Mouse (Mus musculus) midbrain, embryonic 12.5 days (tissue): Measurements from ENCODE around the gene Lmcd1. TPM values are rescaled to one million over a fixed set of nuclear protein-coding genes. Genes with fewer than 3 reads are reported as not detected.
"Not testable (repeated sequence)": the region's sequence is repeated elsewhere in the genome, so short reads cannot be mapped to it uniquely, and the experiment has no call there.

ENCODE experiments used
- ATAC-seq: fragments of 200-750 bp; cut with Nextera tagmentation; 2 replicates; pipeline ENCODE4 v1.8.0; 2017; ENCODE audit warnings: low read depth, moderate TSS enrichment, moderate library complexity; ENCODE audit not compliant: low FRiP score
- H3K27ac ChIP-seq: fragments of 300-500 bp; sonication (generic); replicated peaks from 2 replicates; pipeline ENCODE4 v1.5.1; 2016; ENCODE audit warnings: mild to moderate bottlenecking
- H3K27me3 ChIP-seq: fragments of 300-500 bp; sonication (generic); 2 replicates; pipeline ENCODE4 v1.6.1; 2016; ENCODE audit warnings: mild to moderate bottlenecking
- H3K36me3 ChIP-seq: fragments of 300-500 bp; sonication (generic); 2 replicates; pipeline ENCODE4 v1.6.1; 2016
- H3K4me1 ChIP-seq: fragments of 300-500 bp; sonication (generic); 2 replicates; pipeline ENCODE4 v1.6.1; 2016
- H3K4me2 ChIP-seq: fragments of 300-500 bp; sonication (generic); replicated peaks from 2 replicates; pipeline ENCODE4 v1.6.1; 2016; ENCODE audit warnings: mild to moderate bottlenecking, moderate library complexity
- H3K4me3 ChIP-seq: fragments of 300-500 bp; sonication (generic); 2 replicates; pipeline ENCODE4 v1.5.1; 2016; ENCODE audit warnings: mild to moderate bottlenecking
- H3K9ac ChIP-seq: fragments of 300-500 bp; sonication (generic); replicated peaks from 2 replicates; pipeline ENCODE4 v1.6.1; 2016; ENCODE audit warnings: mild to moderate bottlenecking, moderate library complexity
- H3K9me3 ChIP-seq: fragments of 300-500 bp; sonication (generic); 2 replicates; pipeline ENCODE4 v1.6.1; 2016; ENCODE audit warnings: mild to moderate bottlenecking
- whole genome bisulfite sequencing: fragments of 180-500 bp; shearing (Covaris S2); methylation state at CpG from one replicate; pipeline ENCODE4 v1.1.7; 2016; 5-methylcytosine and 5-hydroxymethylcytosine counted together
- polyA plus RNA-seq: library from polyadenylated mRNA; unstranded; fragments of >200 nt; fragmentation: Nextera tagmentation; extraction: Ambion mirVana; gene quantifications from 2 replicates; pipeline ENCODE4 v1.2.1, GENCODE M21; 2016

Gene Lmcd1
- polyA plus RNA-seq, result 6.2 and 9.7 TPM in 2 replicates

DNA sequence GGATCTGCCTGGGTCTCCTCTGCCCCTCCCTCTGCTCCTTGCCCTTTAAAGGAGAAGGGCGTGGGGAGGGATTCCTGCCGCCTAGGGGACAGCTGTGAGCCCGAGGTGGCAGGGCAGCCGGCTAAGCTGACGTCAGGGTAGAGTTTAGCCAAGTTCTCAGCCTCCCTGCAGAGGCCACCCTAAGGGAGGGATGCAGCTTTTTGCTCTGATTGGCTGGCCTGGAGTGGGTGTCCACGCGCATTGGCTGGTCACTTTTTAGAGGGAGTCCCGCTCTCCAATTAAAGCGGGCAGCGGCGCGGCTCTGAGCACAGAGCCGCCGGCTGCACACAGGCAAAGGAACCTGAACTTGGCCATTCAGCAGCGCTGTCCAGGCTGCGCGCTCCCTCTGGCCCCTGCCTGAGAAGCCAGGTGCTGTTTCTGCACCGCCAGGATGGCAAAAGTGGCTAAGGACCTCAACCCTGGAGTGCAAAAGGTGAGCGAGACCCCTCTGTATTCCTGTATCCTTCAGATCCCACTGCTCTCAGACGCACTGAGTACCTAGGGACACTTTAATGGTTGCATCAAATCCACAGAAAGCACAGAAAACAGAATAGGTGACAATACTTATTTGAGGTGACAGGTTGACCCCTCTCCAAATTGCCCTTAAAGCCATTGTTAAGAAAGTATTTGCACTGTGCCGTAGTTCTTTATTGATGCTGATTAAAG, at the start of gene Lmcd1:
Gene Lmcd1, plus strand, starts transcription at position 258 of the 705 bp plus-strand sequence.
- 5% methylated on average over 21 of the region's 21 CpGs for WGBS
- ATAC-seq, result peak; percentile 96
- H3K9ac ChIP-seq, result peak within 1 kb of the TSS; percentile 49; the same call in 1 of the 2 replicates

DNA sequence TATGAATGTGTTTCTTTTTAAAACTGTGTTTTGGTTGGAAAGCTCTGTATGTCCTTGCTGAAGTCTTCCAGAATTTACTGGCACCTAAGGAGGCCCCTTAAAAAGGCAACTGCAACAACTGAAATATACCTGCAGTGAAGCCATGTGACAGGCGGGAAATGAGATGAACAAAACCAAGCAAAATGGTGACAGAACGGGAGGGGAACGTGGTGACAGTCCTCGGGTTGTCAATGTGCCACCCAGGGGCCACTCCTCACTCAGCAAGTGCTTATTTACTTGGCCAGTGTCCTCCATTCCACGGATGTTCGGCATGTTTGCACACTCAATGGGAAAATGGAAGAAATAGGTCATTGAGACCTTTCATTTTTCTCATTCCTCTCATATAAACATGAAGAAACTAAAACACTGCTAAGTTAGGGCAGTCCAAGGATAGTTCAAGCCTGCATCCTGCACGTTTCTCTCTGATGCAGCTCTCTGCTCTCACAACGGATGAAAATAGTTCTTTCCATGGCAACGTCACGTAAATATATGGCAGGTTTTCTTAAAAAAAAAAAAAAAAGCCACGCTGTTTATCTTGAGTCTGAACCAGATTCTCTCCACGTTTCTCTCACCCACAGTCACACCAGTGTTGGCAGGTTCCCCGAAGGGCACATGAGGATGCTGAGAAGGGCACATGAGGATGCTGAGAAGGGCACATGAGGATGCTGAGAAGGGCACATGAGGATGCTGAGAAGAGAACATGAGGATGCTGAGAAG, 49.5 kb upstream of the Lmcd1 start:
- Histone ChIP-seq H3K36me3 (no peaks in the 10 kb centered on the region), H3K9ac (no peak overlapping the region), H3K4me1 (no peaks in the 10 kb centered on the region), H3K27ac (no peak overlapping the region), H3K4me2 (no peak overlapping the region), H3K4me3 (no peak overlapping the region), H3K27me3 (no peaks in the 10 kb centered on the region), H3K9me3 (no peaks in the 10 kb centered on the region)
- WGBS, result 84% methylated on average over 13 of the region's 13 CpGs
- ATAC-seq, result no peak

More for the DNA sequence above, at the start of gene Lmcd1:
- Histone ChIP-seq H3K4me3 (peak within 1 kb of the TSS; percentile 36), H3K4me1 (peaks cover 20% of the 10 kb centered on the region), H3K27ac (peak within 1 kb of the TSS; percentile 35), H3K36me3 (no peaks in the 10 kb centered on the region), H3K9me3 (no peaks in the 10 kb centered on the region), H3K27me3 (peaks cover 26% of the 10 kb centered on the region), H3K4me2 (peak within 1 kb of the TSS; percentile 60)

DNA sequence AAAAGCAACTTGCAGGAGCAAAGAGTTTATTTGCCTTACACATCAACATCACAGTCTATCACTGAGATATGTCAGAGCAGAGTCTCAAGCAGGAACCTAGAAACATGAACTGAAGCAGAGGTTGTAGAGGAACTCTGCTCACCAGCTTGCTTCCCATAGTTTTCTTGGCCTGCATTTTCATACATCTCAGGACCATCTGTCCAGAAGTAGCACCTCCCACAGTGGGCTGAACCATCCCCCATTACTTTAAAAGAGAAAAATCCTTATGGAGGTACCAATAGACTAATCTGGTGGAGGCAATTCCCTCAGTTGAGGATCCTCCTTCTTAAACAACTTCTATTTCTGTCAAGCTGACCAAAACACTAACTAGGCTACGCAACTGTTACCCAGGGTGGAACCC, 36.8 kb upstream of the Lmcd1 start:
- no peak overlapping the region for H3K4me2 ChIP-seq
- 96% methylated on average over 1 of the region's 1 CpGs for WGBS
- no peak overlapping the region for H3K4me3 ChIP-seq
- no peak overlapping the region for H3K27ac ChIP-seq
- no peaks in the 10 kb centered on the region for H3K27me3 ChIP-seq
- H3K36me3 ChIP-seq, result no peaks in the 10 kb centered on the region
- no peaks in the 10 kb centered on the region for H3K4me1 ChIP-seq
- no peak overlapping the region for H3K9ac ChIP-seq
- ATAC-seq, result no peak
- no peaks in the 10 kb centered on the region for H3K9me3 ChIP-seq

DNA sequence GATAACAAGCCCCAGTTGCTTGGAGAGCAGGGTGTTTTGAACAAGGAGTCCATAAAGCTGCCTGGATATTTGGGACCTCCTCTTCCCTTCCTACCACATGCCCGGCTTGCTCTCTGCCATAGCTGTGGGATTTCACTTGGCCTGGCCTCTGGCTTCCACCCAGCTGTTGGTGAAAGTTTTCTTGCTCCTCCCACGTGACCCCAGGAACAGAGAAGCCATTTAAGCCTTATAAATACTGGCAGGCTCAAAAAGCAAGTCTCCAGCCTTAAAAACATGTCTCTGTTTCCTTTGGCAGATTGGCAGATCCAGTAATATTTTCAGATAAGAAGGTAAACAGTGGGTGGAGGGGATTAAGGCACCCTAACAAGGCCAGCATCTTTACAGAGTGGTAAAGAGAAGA, 31.3 kb upstream of the Lmcd1 start:
- Histone ChIP-seq H3K36me3 (no peaks in the 10 kb centered on the region), H3K4me3 (no peak overlapping the region), H3K9ac (no peak overlapping the region), H3K4me1 (no peaks in the 10 kb centered on the region), H3K27ac (no peak overlapping the region), H3K9me3 (no peaks in the 10 kb centered on the region), H3K4me2 (no peak overlapping the region), H3K27me3 (no peaks in the 10 kb centered on the region)
- no peak for ATAC-seq
- 70% methylated on average over 2 of the region's 2 CpGs for WGBS

DNA sequence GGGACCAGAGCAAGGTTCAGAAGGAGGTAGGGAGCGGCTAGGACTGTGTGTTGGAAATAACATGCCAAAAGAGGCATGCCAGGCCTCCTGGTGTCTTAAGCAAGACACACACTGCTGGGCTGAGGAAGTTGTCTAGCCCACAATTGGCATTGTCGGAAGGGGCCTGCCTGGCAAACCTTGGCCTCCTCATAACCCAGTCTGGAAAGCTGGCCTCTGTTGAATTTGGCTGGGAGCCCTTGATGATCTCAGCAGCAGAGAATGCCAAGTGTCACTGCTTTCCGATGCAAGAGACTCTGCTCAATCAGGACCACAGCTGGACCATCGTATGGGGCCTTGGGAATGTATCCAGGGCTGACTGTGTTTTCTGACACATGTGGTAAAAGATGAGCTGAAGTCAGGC, 27.9 kb upstream of the Lmcd1 start:
- H3K36me3 ChIP-seq, result no peaks in the 10 kb centered on the region
- WGBS, result 80% methylated on average over 4 of the region's 4 CpGs
- no peaks in the 10 kb centered on the region for H3K27me3 ChIP-seq
- no peak overlapping the region for H3K4me3 ChIP-seq
- no peaks in the 10 kb centered on the region for H3K4me1 ChIP-seq
- H3K9ac ChIP-seq, result no peak overlapping the region
- H3K27ac ChIP-seq, result no peak overlapping the region
- ATAC-seq, result no peak
- no peak overlapping the region for H3K4me2 ChIP-seq
- no peaks in the 10 kb centered on the region for H3K9me3 ChIP-seq

DNA sequence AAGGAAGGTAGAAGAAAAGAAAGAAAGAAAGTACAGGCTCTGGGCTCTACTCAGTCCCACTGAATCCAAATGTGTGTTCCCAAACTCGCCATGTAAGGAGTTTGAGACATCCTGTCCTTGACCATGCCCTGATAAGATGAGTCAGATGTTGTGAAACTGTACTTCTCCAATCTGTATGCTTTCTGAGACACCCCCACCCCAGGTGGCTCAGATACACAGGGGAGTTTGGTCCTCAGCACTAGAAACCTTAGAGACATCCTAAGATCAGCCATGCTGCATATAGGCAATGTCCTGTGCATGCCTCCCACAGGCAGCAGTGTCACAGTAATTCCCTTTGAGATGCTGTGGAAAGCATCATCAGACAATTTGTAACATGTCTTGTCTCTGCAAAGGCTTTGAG, 26.9 kb upstream of the Lmcd1 start:
- Histone ChIP-seq H3K27ac (no peak overlapping the region), H3K4me3 (no peak overlapping the region), H3K9ac (no peak overlapping the region), H3K36me3 (no peaks in the 10 kb centered on the region), H3K9me3 (no peaks in the 10 kb centered on the region), H3K4me2 (no peak overlapping the region), H3K4me1 (no peaks in the 10 kb centered on the region), H3K27me3 (no peaks in the 10 kb centered on the region)
- ATAC-seq, result no peak
- 71% methylated on average over 1 of the region's 1 CpGs for WGBS

DNA sequence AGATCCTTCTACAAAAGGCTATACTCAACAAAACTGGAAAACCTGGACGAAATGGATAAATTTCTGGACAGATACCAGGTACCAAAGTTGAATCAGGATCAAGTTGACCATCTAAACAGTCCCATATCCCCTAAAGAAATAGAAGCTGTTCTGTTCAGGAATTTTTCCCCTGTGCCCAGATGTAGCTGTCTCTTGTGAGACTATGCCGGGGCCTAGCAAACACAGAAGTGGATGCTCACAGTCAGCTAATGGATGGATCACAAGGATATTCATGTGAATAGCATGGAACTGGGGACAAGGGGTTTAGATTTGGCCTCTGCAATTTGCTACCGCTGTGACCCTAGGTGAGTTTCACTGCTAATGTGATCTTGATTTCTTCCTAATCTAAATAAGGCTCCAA, 19.6 kb upstream of the Lmcd1 start:
- H3K27me3 ChIP-seq, H3K9me3 ChIP-seq, H3K27ac ChIP-seq, ATAC-seq, H3K9ac ChIP-seq, H3K4me3 ChIP-seq, H3K4me1 ChIP-seq, H3K4me2 ChIP-seq, H3K36me3 ChIP-seq: not testable (repeated sequence)
- WGBS, result 87% methylated on average over 3 of the region's 3 CpGs

DNA sequence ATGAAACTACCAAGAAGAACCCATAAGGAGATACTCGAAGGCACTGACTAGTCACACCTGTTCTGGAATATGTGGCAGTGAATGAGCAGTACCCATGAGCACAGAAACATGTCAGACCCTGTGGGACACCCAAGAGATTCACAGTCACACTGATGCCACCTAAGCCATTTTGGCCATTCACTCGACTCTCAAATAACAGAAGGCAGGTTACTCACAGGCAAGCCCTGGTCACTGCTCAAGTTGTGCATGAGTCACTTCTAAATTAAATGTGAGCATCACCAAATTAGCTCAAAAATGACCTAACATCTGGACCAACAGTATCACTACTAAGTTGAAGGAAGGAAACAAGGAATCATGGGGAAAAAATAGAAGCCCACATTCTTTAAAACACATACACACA, 18.6 kb upstream of the Lmcd1 start:
- Histone ChIP-seq H3K9me3 (no peaks in the 10 kb centered on the region), H3K36me3 (no peaks in the 10 kb centered on the region), H3K27me3 (no peaks in the 10 kb centered on the region), H3K4me2 (no peak overlapping the region), H3K27ac (no peak overlapping the region), H3K4me1 (no peaks in the 10 kb centered on the region), H3K4me3 (no peak overlapping the region), H3K9ac (no peak overlapping the region)
- 82% methylated on average over 2 of the region's 2 CpGs for WGBS
- ATAC-seq, result no peak

DNA sequence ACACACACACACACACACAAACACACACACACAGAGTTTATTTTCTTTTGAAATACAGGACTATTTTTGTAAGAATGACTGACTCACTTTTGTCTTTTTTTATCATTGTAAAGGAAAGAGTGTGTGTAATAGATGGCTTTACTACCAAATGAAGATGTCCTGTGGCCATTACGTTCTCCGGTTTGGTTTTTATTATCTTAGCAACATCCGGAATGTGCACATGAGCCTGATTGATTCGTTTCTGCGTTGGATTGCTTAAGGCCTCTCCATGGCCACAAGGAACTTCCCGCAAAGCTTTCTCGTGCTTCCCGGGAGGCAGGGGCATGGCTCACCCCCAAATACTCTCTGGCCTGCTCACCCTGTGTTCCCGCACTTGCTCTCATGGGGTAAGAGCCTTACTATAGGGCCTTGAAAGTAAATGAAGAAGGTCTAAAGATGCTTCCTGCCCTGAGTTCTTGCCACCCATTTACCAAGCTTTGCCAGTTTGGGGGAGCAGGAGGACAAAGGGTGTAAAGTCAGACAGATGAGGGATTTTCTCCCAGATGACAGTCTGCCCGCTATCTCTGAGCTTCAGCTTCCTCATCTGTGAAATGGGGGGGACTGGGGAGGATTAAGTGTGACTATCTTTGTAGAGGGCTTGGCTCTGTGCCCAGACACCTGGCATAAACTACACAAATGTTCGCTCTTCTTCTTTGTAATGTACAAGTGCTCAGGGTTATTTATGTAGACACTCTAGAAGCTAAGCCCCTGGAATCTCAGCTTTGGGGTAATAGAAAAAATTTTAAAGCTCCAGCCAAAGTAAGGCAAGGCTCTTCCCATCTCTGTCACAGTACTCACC, 18.0 kb upstream of the Lmcd1 start:
- no peak for ATAC-seq
- H3K27me3 ChIP-seq, result no peaks in the 10 kb centered on the region
- no peaks in the 10 kb centered on the region for H3K36me3 ChIP-seq
- WGBS, result 82% methylated on average over 11 of the region's 11 CpGs
- no peak overlapping the region for H3K4me3 ChIP-seq
- no peak overlapping the region for H3K9ac ChIP-seq
- no peak overlapping the region for H3K27ac ChIP-seq
- H3K9me3 ChIP-seq, result no peaks in the 10 kb centered on the region
- no peak overlapping the region for H3K4me2 ChIP-seq
- H3K4me1 ChIP-seq, result no peaks in the 10 kb centered on the region

DNA sequence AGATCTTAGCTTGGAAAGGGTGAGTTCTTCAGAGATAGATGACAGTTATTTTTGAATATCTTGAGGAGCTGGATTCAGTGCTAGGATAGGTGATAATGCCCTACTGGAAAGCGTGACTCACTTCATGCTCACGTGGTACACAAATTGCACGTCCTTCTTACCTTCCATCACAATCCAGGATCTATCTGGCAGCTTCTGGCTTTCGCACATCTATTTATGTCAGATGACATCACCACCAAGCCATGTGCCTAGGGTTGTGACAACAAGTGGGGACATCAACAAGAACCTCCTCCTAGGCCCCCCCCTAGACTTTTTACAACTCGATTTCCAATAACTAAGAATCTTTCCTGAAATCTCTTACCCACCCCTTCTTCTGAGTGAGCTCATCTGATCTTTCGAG, 17.0 kb upstream of the Lmcd1 start:
- Histone ChIP-seq H3K36me3 (no peaks in the 10 kb centered on the region), H3K27me3 (no peaks in the 10 kb centered on the region), H3K4me1 (no peaks in the 10 kb centered on the region), H3K9ac (no peak overlapping the region), H3K4me2 (no peak overlapping the region), H3K27ac (no peak overlapping the region), H3K9me3 (no peaks in the 10 kb centered on the region), H3K4me3 (no peak overlapping the region)
- no peak for ATAC-seq
- 88% methylated on average over 6 of the region's 6 CpGs for WGBS

DNA sequence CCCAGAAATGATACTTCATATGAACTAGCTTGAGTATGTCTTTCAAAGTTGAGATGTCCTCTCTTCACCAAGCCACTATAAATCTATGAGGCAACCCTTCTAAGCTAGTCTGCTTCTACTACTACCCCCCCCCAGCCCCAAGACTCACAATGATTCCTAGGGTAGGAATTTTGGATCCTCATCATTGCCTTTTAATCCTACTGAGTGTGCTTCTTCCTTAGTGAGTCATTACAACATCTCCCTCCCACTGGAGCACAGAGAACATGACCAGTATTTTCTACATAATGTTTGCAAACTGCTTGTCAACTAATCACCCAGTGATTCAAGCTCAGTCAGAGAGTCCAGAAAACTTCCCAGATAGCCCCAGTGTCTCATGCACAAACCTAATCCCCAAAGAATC, 12.5 kb upstream of the Lmcd1 start:
- no peak overlapping the region for H3K9ac ChIP-seq
- no peak for ATAC-seq
- no peaks in the 10 kb centered on the region for H3K27me3 ChIP-seq
- H3K9me3 ChIP-seq, result no peaks in the 10 kb centered on the region
- H3K27ac ChIP-seq, result no peak overlapping the region
- H3K4me2 ChIP-seq, result no peak overlapping the region
- no peak overlapping the region for H3K4me3 ChIP-seq
- H3K36me3 ChIP-seq, result no peaks in the 10 kb centered on the region
- H3K4me1 ChIP-seq, result no peaks in the 10 kb centered on the region

DNA sequence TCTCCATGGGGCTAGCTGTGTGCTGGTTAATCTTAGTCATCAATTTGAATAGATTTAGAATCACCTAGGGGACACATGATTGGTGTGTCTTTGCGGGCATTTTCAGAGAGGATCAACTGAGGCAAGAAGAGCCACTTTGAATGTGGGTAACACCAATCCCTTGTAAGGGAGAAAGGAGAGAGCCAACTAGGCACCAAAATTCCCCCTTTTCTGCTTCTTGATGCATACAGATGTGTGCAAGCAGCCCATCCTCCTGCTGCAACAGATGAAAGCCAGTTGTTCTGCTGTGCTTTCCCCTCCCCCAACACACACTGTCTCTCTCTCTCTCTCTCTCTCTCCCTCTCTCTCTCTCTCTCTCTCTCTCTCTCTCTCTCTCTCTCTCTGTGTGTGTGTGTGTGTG, 9.2 kb upstream of the Lmcd1 start:
- 93% methylated on average over 1 of the region's 1 CpGs for WGBS
- no peak for ATAC-seq

More for the DNA sequence above, 9.2 kb upstream of the Lmcd1 start:
- Histone ChIP-seq H3K4me1 (no peaks in the 10 kb centered on the region), H3K4me2 (no peak overlapping the region), H3K9me3 (no peaks in the 10 kb centered on the region), H3K27me3 (no peaks in the 10 kb centered on the region), H3K9ac (no peak overlapping the region), H3K27ac (no peak overlapping the region), H3K4me3 (no peak overlapping the region), H3K36me3 (no peaks in the 10 kb centered on the region)
